Mouse (Mus musculus) T-helper 1 cell (primary cell): ENCODE results near the gene Asxl1.

Experiments
- in situ Hi-C: fragments of 300-600 bp; cut with MboI, MseI; formaldehyde crosslinking; loops from one replicate; pipeline ENCODE4 v1.15.1; 2025; ENCODE audit warnings: high pct_unique_total_duplicates

Asxl1 gene

DNA sequence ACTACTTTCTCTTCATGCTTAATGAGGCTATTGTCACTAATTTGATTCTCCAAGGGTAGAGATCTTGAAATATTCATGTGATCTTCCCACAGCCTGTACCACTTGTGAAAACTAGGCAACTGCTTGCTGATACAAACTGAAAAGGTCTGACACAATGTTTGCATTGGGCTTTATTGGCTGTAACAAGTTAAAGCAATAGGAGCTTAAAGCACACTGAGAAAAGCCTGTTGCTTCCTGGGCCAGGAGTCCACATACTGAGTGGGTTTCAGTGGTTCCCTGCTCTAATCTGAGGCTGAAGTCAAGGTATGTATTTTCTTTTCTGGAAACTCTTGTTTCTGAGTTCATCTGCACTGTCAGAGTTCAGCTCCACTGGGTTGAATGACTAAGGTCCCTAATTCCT is 2.4 kb upstream of the Asxl1 start:
- in situ Hi-C loops = loop anchor here (5.0 kb wide), 2 partner anchors 46 to 111 kb away; no protein-coding TSS in a partner anchor

DNA sequence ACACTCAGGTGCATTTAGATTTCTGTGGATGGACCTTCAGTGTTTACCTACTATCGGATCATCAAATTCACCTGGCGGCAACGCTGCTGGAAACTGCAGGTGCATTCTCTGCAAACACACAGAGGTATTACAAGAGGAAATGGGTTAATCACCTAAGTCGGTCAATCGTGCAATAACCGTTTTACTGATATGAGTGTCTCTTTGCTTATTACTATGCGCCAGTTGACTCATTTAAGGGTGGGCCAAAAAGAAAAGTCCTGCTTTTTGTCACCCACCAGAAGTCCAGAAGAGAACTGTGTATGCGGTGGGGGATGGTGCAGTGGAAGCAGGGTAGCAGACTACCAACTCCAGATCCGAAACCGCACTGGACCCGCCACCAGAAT is 567 bp upstream of the Asxl1 start:
- in situ Hi-C loops = no loop called here

DNA sequence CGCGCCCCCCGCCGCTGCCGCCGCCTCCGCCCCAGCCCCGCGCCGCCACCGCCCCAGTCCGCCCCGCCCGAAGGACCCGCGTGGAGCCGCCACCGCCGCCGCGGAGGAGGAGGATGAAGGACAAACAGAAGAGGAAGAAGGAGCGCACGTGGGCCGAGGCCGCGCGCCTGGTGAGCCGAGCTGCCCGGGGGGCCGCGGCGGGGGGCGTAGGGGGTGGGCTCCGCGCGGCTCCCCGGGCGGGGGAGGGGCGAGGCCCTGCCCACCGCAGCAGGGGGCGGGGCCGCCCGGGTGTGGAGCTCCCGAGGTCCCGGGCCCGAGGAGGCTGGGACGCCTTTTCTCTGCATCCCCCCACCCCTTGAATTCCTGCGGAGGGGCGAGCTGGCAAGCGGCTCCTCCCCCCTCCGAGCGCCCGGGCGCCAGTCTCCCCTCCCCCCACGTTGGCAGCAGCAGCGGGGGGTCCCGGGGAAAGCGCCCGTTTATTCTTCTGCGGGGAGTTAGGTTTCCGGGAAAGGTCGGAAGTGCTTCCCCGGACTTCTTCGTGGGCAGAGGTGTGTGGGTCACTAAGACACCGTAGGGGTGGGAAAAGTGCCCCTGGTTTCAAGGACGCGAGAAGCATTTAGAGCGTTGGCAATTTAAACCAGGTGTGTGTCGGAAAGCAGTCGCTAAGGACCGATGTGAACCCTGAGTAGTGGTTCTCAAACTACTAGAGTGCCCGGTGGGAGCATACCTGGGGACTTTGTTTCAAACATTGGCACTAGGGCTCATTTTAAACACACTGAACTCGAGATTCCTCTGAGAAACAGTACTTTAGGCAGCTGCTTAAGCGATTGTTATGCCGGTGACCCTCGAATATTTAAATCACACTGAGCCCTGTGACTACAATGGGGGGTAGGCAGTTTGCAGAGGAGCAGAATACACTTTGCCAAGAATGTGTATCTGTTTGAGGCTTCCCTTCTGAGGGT is 873 bp downstream of the Asxl1 start:
- in situ Hi-C loops = no loop called here

DNA sequence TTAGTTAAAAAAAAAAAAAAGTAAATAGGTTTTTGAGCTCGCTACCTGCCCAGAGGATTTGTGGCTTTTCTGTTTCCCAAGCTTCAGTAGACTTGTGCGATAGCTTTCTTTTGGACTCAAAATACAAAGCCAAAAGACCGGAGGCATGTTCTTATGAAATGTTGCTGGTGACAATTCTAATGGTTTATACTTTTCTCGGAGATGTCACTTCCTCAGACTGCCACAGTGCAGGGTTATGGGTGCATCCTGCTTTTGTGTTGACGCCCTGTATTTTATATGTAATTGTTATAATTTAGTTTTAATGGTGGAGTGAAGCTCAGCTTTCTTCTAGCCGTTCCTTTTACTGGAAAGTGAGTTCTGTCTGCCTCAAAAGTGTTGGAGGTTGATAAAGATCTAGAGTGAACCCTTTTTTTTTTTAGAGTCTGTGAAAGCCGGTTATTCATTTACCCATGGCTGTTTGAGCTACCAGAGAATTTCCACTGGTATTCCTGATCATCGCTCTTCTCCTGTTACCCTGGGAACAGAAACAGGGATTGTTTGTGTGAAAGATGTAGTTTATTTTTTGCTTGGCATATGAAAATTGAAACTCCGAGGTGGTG is 1.7 kb downstream of the Asxl1 start:
- in situ Hi-C loops = no loop called here

DNA sequence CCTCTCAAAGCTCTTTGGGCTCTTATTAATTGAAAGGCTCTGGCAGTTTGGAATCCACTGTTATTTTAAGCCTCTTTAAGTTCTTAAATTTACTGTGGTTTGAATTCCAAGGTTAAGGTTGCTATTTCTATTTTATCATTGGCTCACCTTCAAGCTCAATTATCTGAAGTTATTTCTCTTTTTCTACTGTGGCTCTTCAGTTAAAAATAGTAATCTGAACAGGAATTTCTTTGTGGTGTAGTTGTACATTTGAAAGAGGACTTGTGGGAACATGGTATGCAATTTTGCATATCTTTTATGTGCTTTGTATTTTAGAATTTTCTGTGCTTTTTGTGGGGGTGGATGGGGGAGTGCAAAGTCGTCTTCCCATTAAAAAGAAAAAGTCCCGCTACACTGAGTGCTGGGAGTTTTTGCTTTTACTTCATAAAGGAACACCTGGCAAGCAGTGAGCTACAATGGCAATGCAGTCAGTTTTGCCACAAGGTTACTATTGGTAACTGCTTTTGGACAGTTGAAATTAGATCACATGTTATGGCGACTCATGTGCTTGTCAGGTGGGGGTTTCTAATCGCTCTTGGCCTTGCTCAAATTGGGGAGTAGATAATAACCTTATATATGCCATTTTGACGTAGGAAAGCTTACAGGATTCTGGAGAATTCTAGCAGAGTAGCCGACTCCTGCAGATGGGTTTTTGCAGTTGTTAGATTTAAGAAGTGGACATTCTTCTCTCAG is 2.6 kb downstream of the Asxl1 start:
- in situ Hi-C loops = no loop called here

DNA sequence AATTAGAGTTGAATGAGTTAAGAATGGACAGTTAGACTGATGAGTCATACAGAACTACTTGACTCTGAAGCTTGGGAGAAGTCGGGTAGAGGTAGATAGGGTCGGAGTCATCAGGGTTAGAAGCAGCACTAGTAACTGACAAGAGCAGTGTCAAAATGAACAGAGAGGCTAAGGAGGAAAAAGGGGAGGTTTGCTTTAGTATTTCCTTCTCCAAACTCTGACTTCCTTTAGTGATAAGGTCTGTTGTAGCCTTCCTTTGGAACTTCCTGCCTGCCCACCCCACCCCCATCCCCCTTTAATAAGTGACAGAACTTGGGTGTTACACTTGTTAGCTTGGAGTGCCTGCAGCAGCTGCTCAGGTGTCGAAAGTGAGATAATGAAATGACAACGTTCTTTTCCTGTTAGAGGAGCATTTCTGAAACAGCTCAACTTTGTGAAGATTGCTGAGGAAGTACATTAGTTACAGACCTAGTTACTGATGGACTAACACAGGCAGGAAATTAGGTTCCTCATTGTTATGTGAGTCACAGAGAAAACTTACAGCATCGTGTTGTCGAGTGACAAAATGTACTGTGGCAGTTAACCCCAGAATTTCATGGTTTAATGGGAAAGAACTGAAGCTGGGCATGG is 5.0 kb downstream of the Asxl1 start:
- in situ Hi-C loops = loop anchor here (25.0 kb wide), 1 partner anchor 463 kb away; no protein-coding TSS in a partner anchor

DNA sequence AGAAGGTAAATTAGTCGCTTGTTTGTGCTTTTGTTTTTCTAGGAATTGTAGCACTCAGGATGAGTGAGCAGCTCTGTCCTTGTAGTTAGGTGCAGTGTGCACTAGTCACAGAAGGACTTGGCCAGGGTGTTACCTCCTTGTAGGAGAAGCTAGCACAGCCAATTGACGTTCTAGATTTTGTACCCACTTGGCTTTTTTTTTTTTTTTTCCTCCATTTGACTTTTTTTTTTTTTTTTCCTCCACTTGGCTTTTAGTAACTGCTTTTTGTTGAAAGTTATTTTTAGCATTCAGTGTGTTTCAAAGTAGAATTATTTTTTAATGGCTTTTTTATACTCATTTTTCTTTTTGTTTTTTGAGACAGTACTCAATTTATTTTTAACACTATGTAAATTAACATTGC is 9.0 kb downstream of the Asxl1 start:
- in situ Hi-C loops = loop anchor here (25.0 kb wide), 1 partner anchor 467 kb away; no protein-coding TSS in a partner anchor

DNA sequence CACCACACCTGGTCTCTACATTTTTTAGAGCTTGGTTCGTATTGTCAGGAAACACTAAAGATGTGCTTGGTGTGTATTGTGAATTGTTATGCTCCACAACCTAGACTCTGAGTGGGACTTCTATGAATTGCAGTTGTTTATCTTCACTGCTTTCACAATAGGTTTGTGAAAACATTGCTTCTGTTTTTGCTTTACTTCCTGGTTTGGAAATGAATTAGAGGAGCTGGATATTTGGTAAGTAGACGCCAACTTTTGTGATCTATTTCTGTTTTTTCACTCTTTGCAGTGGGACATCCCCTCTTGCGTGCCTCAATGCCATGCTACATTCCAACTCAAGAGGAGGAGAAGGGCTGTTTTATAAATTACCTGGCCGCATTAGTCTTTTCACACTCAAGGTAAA is 11.2 kb downstream of the Asxl1 start:
- in situ Hi-C loops = loop anchor here (25.0 kb wide), 1 partner anchor 469 kb away; no protein-coding TSS in a partner anchor

DNA sequence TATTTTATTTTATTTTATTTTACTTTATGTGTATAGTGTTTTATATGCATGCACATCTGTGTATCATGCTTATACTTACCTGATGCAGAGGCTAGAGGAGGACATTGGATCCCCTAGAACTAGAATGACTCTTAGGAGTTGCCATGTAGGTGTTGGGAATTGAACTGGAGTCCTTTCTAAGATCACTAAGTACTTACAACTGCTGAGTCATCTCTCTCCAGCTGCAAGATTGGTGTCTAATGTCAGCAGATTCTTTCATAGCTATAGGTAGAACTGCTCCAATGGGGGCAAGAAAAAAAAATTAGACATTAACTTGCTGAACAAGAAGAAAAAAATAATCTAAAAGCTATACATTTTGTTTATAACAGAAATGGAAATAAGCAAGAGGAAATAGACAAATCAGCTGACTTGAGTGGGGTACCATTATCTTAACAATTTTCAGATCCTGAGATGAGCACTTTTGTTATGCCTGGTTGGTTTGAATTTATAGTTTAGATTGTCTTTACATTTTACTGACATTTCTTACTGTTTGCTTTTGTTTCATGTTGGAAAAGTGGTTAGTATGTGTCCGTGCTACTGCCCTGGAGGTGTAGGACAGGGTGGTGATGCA is 15.6 kb downstream of the Asxl1 start:
- in situ Hi-C loops = loop anchor here (25.0 kb wide), 1 partner anchor 474 kb away; no protein-coding TSS in a partner anchor

DNA sequence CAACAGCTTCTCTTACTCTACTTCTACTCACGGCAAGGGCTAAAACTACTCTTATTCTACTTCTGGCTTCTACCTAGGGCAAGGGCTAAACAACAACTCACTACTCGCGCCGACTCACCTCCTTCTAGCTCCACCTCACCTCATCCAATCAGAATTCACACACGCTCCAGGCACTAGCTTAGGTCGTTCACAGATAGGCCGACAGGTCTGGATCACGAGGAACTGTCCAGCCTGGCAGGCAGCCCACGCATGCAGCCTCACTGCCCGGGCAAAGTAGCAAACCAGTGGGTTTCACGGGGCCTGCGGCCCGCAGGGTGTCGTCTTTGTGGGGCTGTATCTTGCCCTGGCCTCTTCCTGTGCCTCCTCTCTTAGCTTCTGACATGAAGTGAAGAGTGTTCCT is 18.9 kb downstream of the Asxl1 start:
- in situ Hi-C loops = loop anchor here (25.0 kb wide), 1 partner anchor 477 kb away; no protein-coding TSS in a partner anchor

DNA sequence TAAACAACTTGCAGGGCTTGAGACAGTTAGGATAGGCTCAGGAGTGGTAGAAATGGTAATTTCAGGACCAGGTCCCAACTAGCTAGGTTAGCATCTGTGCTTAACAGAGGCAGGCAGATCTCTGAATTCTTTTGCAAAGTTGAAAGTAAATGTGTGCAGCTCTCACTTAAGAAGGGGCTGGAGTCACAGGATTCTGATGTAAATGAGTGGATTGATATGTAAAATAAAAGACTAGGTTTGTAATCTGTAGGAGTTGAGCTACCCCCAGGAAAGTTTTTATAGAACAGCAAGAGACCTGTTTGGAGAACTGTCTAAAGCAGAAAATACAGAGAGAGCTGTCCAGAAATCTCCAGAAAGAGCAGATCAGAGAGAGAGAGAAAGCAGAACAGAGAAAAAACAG is 25.2 kb downstream of the Asxl1 start:
- in situ Hi-C loops = loop anchor here (25.0 kb wide), 1 partner anchor 484 kb away; no protein-coding TSS in a partner anchor

DNA sequence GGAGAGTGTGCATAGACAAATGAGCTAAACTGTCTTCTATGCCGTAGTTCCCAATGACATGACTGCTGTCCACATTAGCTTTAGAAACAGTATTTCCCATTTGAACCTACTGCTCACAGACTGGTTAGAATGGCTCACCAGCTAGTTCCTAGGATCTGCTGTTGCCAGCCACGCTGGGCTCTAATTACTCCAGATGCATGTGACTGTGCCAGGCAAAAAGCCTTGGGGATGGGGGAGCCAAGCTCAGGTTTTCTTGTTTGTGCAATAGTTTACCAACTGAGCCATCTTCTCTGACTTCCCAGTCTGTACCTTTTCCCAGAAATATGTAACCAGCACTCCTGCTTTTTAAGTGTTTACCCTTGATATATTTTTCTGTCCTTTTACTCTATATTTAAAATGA is 29.8 kb downstream of the Asxl1 start:
- in situ Hi-C loops = no loop called here

DNA sequence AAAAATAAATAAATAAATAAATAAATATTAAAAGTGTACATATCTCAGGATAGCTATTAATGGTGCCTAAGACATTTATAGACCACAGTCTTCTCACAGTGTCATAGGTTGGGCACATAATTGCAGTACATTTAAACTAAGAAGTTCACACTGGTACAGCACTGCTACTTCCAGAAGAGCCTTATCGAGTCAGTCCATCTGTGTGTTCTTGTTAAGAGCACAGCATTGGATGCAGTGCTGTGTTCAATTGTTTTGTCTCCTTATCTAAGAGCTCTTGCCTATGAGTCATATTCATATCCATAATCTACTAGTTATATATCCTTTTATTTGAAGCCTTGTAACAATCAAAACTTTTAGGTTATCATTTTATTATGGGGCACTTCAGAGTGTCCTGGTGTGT is 34.9 kb downstream of the Asxl1 start:
- in situ Hi-C loops = no loop called here

DNA sequence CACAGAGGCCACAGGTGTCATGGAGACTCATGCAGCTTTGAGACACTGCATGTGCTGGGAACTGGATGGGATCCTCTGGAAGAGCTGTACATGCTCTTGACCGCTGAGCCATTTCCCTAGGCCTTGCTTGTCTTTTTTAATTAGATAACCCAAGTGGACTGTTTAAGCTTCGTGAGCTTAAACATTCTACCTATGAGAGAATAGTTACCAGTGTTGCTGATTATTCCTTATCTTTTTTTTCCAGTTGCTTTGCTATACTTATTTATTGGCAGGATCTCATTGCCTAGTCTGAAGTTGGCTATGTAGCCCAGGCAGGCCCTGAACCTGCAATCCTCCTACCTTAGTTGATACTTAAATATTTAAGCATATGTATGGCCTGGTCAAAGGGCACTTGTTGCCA is 44.2 kb downstream of the Asxl1 start:
- in situ Hi-C loops = no loop called here

DNA sequence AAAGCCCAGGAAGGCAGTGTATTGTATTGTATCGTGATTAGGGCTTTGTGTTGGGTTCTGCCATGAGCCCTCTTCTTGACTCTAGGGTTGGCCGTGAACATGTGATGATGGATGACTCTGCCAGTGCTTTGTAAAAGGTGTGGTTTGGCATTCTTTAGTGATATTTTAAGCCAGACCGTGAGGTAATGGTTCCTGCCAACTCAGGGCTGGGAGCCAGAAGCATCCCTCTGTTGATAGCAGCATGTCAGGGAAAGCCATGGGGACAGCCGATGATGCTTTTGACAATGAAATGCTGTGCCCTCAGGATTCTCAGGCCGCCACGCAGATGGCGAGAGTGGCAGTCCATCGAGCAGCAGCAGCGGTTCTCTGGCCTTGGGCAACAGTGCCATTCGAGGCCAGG is 47.4 kb downstream of the Asxl1 start:
- in situ Hi-C loops = no loop called here

DNA sequence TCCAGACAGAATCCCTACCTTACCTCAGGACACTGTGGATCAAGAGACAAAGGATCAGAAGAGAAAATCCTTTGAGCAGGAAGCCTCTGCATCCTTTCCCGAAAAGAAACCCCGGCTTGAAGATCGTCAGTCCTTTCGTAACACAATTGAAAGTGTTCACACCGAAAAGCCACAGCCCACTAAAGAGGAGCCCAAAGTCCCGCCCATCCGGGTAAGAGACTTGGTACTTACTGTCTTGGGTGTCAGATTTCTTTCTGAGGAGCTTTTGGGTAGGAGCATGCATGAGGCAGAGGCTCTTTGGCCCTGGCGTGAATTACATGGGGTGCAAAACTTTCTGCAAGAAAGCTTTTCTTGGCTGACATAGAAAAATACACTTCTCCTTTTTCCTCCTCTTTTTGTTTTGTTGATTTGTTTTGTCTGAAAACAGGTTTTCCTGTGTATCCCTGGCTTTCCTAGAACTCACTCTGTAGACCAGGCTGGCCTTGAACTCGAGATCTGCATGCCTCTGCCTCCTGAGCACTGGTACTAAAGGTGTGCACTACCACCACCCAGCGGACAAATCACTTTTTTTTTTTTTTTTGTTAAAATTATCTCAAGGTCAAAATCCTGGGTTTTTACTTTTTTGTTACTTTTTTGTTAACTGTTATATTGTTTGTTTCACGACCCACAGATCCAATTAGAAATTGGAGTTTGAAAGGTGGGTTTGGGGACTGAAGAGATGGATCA is 52.3 kb downstream of the Asxl1 start:
- in situ Hi-C loops = no loop called here

DNA sequence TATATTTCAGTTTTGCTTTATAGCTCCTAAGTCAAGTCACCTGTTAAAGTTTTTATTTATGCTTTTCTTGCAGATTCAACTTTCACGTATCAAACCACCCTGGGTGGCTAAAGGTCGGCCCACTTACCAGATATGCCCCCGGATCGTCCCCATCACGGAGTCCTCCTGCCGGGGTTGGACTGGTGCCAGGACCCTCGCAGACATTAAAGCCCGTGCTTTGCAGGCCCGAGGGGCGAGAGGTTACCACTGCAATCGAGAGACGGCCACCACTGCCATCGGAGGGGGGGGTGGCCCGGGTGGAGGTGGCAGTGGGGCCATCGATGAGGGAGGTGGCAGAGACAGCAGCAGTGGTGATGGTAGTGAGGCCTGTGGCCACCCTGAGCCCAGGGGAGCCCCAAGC is 53.5 kb downstream of the Asxl1 start:
- in situ Hi-C loops = no loop called here

DNA sequence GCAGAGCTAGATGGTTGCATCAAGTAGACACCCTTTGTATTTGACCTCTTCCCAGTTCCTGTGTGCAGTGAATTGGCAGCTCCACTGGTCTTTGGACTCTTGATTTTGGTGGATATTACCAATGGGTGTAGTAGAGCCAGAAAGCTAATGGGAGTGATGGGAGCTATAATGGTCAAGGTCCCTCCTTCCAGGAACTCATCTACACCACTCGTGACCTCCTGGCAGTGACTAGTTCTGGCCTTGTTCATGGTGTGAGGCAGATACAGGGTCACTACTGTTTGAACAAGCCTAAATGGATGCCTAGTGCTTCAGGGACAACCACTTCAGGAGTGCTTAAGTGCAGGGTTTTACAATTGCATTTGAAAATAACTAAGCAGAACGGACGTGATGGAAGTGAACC is 58.4 kb downstream of the Asxl1 start:
- in situ Hi-C loops = no loop called here

DNA sequence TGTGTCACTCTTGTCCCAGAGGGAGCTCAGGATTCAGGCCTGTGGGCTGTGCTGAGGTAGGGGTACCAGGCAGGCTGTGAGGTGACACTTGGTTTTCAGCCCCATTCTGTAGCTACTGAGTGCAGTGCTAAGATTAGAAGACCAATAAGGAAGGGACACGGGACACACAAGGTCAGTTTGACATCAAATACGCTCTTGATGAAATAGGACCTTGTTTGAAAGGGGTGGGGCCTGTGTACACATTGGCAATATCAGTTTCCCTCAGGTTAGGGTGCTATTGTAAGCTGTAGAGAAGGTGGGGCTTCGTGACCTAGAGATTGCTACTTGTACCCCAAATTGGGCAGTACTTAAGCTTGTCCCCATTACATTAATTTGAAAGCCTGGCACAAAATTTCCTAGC is 59.3 kb downstream of the Asxl1 start:
- in situ Hi-C loops = no loop called here

DNA sequence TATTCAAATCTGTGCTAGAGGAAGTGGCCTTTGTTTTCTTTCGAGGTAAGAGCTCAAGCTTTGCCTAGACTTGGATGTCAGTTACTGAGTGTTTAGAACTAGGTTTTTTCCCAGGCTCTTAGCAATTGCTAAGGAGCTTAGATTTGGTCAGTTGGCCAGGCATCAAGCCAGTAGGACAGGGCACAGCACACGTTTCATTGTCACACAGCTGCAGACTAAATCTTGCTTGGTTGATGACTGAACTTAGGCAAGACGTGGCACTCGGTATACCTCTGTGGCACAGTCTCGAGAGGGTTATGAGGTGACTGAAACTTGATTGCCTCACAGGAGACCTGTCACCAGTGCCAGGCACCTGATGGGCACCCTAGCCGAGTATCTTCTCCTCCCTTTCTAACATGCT is 61.3 kb downstream of the Asxl1 start:
- in situ Hi-C loops = no loop called here

DNA sequence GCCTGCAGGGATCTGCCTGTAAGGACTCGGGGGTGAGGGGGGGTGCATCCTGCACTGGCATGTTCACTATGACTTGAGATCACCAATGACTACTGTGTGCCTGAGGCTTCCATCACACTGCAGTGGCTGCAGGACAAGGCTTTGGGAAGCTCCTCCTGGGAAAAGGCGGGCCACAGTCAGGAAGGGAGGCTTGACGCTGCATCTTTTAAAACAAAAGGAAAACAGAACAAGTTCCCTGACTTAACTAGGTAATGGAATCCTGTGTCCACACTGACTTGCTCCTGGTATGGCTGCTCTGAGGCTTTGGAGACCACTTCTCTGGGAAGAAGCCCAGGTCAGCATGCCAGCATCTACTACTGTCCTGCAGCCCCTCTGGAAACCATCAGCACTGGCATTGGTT is 63.3 kb downstream of the Asxl1 start:
- in situ Hi-C loops = no loop called here
